Mouse (Mus musculus) kidney, adult 2 months (tissue): ENCODE measurements around the gene Epn1. TPM values are rescaled to one million over a fixed set of nuclear protein-coding genes. Genes with fewer than 3 reads are reported as not detected.
"Not testable (repeated sequence)": the region's sequence is repeated elsewhere in the genome, so short reads cannot be mapped to it uniquely, and the experiment has no call there.

Experiments used
- DNase-seq: peaks from one replicate; pipeline ENCODE4 v3.0.0; 2021
- H3K27ac ChIP-seq: fragments of 200-500 bp; 2 replicates; pipeline ENCODE4 v1.5.1; 2012; ENCODE audit warnings: low read depth, low read length, control low read depth, inconsistent platforms; ENCODE audit not compliant: insufficient read depth
- H3K27me3 ChIP-seq: fragments of 200-500 bp; replicated peaks from 2 replicates; pipeline ENCODE4 v1.6.1; 2012; ENCODE audit warnings: mild to moderate bottlenecking, moderate library complexity, low read length, inconsistent platforms; ENCODE audit not compliant: control insufficient read depth, insufficient read depth
- H3K36me3 ChIP-seq: fragments of 200-500 bp; 2 replicates; pipeline ENCODE4 v1.6.1; 2012; ENCODE audit warnings: mild to moderate bottlenecking, moderate library complexity, low read length, inconsistent platforms; ENCODE audit not compliant: control insufficient read depth, insufficient read depth
- H3K4me1 ChIP-seq: fragments of 200-500 bp; 2 replicates; pipeline ENCODE4 v1.6.1; 2011; ENCODE audit warnings: low read length; ENCODE audit not compliant: control insufficient read depth, insufficient read depth
- H3K4me3 ChIP-seq: fragments of 200-500 bp; 2 replicates; pipeline ENCODE4 v1.5.1; 2011; ENCODE audit warnings: mild to moderate bottlenecking, low read depth, low read length, control low read depth; ENCODE audit not compliant: insufficient read depth
- CTCF ChIP-seq: fragments of 200-500 bp; conservative IDR thresholded peaks from 2 replicates; pipeline ENCODE4 v1.5.1; 2011; ENCODE audit warnings: low read depth, mild to moderate bottlenecking, control low read depth, low read length, moderate library complexity, mixed read lengths; ENCODE audit not compliant: insufficient read depth, insufficient read length
- POLR2A ChIP-seq: fragments of 200-500 bp; IDR thresholded peaks from one replicate; pipeline ENCODE4 v1.6.1; 2011; ENCODE audit warnings: low read depth, low read length, control low read depth
- WGBS: fragments of 180-500 bp; shearing (Covaris S2); methylation state at CpG from one replicate; pipeline ENCODE4 v1.1.7; 2018; 5-methylcytosine and 5-hydroxymethylcytosine counted together
- polyA plus RNA-seq: library from polyadenylated mRNA; depleted of rRNA; stranded (reverse); fragments of >200 nt; gene quantifications from 2 replicates; pipeline ENCODE4 v1.2.3, GENCODE M21; 2012

The Epn1 gene
- polyA plus RNA-seq, 1 experiment, result 243 TPM

DNA sequence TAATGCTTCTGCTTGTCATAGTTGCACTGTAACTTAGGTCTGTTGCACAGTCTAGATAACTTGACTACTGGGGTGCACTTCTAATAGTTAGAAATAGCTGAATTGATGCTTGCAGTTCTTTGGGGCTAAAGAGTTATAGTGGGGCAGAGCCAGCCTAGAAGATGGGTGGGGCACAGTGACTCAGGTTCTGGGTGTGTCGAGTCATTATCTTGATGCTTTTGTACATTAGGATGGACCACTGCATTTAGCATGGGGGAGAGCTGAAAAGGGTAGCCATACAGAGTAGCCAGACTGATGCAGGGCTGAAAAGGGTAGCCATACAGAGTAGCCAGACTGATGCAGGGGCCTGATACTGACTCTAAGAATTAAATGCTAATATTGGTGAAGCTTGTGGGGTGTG is 6.4 kb upstream of the Epn1 start:
- H3K4me1 ChIP-seq, result no peaks in the 10 kb centered on the region
- DNase-seq, result no peak
- no peak overlapping the region for H3K27ac ChIP-seq
- 81% methylated on average over 1 of the region's 1 CpGs for WGBS
- H3K27me3 ChIP-seq, result no peaks in the 10 kb centered on the region
- TF ChIP-seq CTCF (no peak), POLR2A (no peak)
- peaks cover 16% of the 10 kb centered on the region for H3K36me3 ChIP-seq
- no peak overlapping the region for H3K4me3 ChIP-seq

- 56% methylated on average over 5 of the region's 5 CpGs for WGBS
- no peak for TF ChIP-seq POLR2A
- no peak for TF ChIP-seq CTCF
- Histone ChIP-seq H3K36me3 (peaks cover 13% of the 10 kb centered on the region), H3K27me3 (no peaks in the 10 kb centered on the region), H3K27ac (no peak overlapping the region), H3K4me3 (no peak overlapping the region), H3K4me1 (no peaks in the 10 kb centered on the region)
- peak; percentile 57 for DNase-seq
These were observed 5.1 kb upstream of the Epn1 start for GRCm38 (mm10) chr7:5074984-5075383.

GRCm38 (mm10) chr7:5076931-5077330 is 3.1 kb upstream of the Epn1 start:
- no peak for TF ChIP-seq POLR2A
- no peak for TF ChIP-seq CTCF
- H3K4me1 ChIP-seq, result peaks cover 7% of the 10 kb centered on the region; the same call in 1 of the 2 replicates
- DNase-seq, result no peak
- 74% methylated on average over 2 of the region's 2 CpGs for WGBS
- H3K27ac ChIP-seq, result no peak overlapping the region
- H3K27me3 ChIP-seq, result no peaks in the 10 kb centered on the region
- peaks cover 8% of the 10 kb centered on the region for H3K36me3 ChIP-seq
- no peak overlapping the region for H3K4me3 ChIP-seq

DNA sequence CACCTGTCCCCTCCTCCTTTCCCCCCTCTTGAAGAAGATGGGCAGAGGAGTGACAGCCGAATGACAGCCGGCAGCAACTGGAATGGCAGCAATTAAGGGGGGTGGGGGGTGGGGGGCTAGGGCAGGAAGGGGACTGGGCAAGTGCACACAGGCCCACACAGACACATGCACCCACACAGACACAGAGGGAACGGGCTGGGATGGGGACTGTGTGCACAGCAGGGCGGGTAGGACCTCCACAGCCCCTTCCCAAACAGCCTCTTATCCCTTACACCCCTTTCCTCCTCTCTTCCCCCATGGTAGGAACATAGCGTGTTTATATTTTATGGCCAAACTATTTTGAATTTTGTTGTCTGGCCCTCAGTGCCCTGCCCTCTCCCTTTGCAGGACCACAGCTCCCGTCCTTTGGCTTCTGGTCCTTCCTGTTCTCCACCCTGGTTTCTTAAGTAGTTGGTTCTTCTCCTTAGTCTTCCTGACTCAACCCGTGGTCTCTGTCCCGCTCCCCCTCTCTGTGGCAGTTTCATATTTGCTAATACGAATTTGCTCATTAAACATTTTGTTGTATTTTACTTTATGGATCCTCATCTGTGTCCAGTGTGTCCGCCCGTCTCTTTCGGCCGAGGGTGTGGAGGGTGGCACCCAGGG is 548 bp upstream of the Epn1 start:
- not testable (repeated sequence) for DNase-seq, H3K36me3 ChIP-seq, H3K27me3 ChIP-seq, H3K4me1 ChIP-seq
- Histone ChIP-seq H3K27ac (peak overlapping the region; percentile 84), H3K4me3 (peak overlapping the region; percentile 78)
- WGBS, result 31% methylated on average over 13 of the region's 13 CpGs

DNA sequence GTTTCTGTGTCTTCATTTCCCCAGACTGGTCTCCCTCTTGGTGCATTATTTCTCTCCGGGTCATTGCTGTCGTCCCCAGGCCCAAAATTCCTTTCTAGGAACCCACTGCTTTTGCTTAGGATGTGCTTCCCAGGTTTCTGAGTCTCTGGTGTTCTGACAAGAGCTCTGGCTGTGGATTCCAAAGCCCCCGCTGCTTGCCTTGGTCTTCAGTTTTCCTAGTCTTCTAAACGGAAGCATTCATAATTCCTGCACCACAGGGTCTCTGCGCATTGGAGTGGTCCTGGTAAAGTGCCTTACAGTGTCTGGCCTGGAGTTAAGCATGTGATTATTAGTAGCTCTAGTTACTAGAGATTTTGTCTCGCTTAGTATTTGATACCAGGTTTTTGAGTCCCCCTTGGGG is 780 bp downstream of the Epn1 start:
- DNase-seq, result no peak
- 5% methylated on average over 6 of the region's 6 CpGs for WGBS
- TF ChIP-seq POLR2A (no peak), CTCF (no peak)
- Histone ChIP-seq H3K4me3 (peak overlapping the region; percentile 94), H3K27ac (peak overlapping the region; percentile 83), H3K36me3 (peaks cover 4% of the 10 kb centered on the region; the same call in 1 of the 2 replicates), H3K27me3 (no peaks in the 10 kb centered on the region), H3K4me1 (peaks cover 13% of the 10 kb centered on the region; the same call in 1 of the 2 replicates)

DNA sequence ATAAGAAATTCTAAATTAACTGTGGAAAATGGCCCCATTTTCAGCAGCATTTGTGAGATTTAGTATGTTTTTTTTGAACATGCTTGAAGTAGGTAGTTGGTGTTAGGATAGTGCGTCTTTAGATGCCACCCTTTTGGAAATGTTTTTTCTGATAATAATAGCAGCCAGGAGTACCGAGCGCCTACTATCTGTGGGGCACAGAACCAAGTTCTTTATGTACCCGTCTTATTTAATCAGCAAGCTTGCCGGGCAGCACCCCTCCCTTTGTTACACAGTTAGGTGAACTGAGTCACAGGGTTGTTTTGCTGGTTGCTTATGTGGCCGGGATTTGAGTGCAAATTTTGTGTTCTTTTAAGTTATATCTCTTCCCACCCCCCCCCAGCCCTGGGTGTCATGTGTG is 1.2 kb downstream of the Epn1 start:
- Histone ChIP-seq H3K27ac (no peak overlapping the region), H3K4me1 (peaks cover 13% of the 10 kb centered on the region; the same call in 1 of the 2 replicates), H3K4me3 (peak overlapping the region; percentile 23; the same call in 1 of the 2 replicates), H3K36me3 (0 out of 2 replicates have a peak, but pooled peaks cover 3% of the 10 kb centered on the region), H3K27me3 (no peaks in the 10 kb centered on the region)
- 33% methylated on average over 6 of the region's 6 CpGs for WGBS
- no peak for DNase-seq
- TF ChIP-seq POLR2A (no peak), CTCF (no peak)

- TF ChIP-seq POLR2A (no peak), CTCF (no peak)
- Histone ChIP-seq H3K4me1 (peaks cover 13% of the 10 kb centered on the region; the same call in 1 of the 2 replicates), H3K4me3 (no peak overlapping the region), H3K36me3 (0 out of 2 replicates have a peak, but pooled peaks cover 1% of the 10 kb centered on the region), H3K27me3 (no peaks in the 10 kb centered on the region), H3K27ac (no peak overlapping the region)
- DNase-seq, result no peak
- 77% methylated on average over 2 of the region's 2 CpGs for WGBS
These were observed 1.9 kb downstream of the Epn1 start for GRCm38 (mm10) chr7:5081939-5082338.
